Mouse (Mus musculus) ovary, postnatal 14 days (tissue): ENCODE results near the gene C2cd4c.

Experiments used
- DNase-seq: peaks from one replicate; pipeline ENCODE4 v3.0.0; 2022; ENCODE audit warnings: low spot score

Gene C2cd4c

GRCm38 (mm10) chr10:79578891-79579290 lies 34.9 kb downstream of the C2cd4c start:
- no peak for DNase-seq

- no peak for DNase-seq
Observed at GRCm38 (mm10) chr10:79578276-79578675, 35.5 kb downstream of the C2cd4c start.

DNA sequence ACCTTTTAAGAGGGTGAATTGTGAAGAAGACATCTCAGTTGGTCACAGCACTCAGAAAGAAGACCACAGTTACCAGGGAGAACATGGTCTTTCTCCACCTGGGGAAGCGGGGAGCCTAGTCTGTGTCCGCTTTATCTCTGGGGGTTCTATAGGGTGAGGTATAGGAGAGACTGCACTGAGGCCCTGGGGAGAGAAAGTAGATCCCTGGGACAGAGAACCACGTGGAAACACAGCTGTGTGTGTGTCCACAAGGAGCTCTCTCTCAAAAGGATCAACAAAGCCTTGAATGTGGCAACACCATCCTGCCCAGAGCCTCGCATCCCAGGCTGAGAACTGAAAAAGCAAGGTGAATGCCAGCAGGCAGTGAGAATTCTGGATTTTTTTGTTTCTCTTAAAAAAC lies 36.4 kb downstream of the C2cd4c start:
- DNase-seq, result no peak

- DNase-seq, result no peak
Observed at GRCm38 (mm10) chr10:79575754-79576153, 38.1 kb downstream of the C2cd4c start.

- DNase-seq, result no peak
Observed at GRCm38 (mm10) chr10:79574796-79575195, 39.0 kb downstream of the C2cd4c start.

DNA sequence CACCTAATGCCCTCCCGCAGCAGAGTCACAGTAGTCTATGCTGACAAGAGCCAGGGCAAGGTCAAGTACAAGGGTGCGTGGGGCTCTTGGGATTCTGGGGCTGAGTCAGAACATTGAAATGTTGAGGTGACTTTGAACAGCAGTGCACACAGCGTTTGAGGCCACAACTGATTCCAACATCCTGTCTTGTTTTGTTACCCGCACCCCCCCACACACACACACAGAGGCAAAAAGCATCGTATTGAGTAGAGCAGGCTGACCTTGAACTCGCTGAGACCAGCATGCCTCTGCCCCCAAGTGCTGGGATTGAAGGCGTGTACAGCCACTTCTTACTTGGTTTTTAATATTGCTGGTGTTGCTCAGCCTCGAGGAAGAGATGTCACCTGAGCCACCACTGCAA lies 39.5 kb downstream of the C2cd4c start:
- no peak for DNase-seq

DNA sequence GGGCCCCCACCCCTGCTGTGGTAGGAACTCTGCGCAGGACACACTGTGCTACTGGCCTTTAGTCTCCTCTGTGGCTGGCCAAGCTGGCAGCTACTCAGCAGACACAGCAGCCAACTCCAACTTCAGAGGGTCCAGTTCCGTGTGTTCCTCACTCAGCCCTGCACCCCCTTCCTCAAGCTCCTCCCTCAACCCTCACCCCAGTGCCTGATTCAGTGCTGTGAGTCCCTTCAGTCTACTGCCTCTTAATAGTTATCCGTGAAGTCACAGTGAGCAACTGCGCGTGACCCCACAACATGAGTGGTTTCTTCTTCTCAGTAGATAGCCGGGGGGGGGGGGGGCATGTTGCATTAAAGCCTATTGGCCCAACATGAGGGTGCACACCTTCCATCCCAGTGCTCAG lies 40.2 kb downstream of the C2cd4c start:
- no peak for DNase-seq

- no peak for DNase-seq
Observed at GRCm38 (mm10) chr10:79571314-79571713, 42.5 kb downstream of the C2cd4c start.

DNA sequence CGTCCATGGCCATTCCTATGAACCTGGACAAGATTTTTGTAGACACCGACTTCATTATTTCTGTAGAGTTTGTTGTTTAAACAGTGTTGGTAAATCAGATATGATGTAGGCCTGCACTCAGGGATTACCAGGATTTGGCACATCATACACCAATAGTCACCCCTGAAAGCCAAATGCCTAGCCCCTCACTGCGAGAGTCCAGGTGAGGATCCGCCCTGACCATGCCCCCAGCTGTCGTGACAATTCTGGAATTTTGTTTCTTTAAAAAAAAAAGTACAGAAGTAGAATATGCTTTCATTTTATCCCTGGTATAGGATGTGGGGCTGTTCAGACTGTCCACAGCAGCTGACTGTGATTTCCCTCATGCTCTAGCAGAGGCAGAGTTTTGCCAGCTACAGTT lies 43.9 kb downstream of the C2cd4c start:
- no peak for DNase-seq

GRCm38 (mm10) chr10:79559716-79560115 lies 54.1 kb downstream of the C2cd4c start:
- DNase-seq, result no peak

GRCm38 (mm10) chr10:79557496-79557895 lies 56.3 kb downstream of the C2cd4c start:
- DNase-seq, result no peak

DNA sequence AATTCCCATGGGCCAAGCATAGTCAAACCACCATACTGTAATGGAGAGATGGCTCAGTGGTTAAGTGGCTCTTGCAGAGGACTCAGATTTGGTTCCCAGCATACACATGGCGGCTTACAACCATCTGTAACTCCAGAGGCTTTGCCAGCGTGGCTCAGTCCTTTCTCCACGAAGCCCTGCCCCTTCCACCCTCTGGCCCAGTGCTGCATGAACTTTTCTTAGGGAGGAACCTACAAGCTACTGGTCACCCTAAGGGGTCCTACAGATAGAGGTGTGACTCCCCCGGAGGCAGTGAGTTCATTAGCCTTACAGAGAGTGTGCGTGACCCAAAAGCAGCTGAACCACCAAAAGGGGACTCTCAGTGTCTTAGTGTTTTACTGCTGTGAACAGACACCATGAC lies 56.9 kb downstream of the C2cd4c start:
- DNase-seq, result no peak
